Mouse (Mus musculus): ENCODE data around the gene Ermap. TPM values are rescaled to one million over a fixed set of nuclear protein-coding genes. Genes with fewer than 3 reads are reported as not detected.

The Ermap gene
- polyA plus RNA-seq, 1 experiment from 2014 or later: 0.41 TPM

GRCm38 (mm10) chr4:119157186-119157585 lies 32.6 kb downstream of the Ermap start:
- no peaks in the 10 kb centered on the region for H3K36me3 ChIP-seq (ENCODE audit: control insufficient read depth, insufficient read depth, low read length)

DNA sequence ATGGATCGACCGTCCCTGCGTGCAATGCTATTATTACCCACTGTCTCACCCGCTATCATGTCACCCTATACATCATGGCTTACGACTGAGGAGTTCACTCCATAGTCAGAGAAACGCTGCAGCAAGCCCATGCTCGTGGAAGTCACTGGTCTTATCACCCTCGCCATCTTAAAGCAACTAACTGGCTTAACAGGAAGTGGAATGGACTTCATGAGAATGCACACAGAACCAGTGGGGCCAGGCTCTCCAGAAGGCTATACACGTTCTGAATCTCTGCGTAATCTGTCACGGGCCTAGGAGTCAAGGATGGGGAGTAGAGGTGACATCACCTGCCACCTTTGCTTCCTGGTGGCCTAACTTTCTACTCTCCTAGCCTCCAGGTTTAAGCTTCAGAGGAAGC lies 41.1 kb downstream of the Ermap start:
- H3K4me2 ChIP-seq (ENCODE audit: low read length): no peak overlapping the region
- H3K36me3 ChIP-seq (ENCODE audit: control insufficient read depth, insufficient read depth, low read length): no peaks in the 10 kb centered on the region
- H3K27ac ChIP-seq (ENCODE audit: low read depth, low read length): no peak overlapping the region
- WGBS: 90% methylated on average over 11 of the region's 11 CpGs
- H3K9me3 ChIP-seq (replicated peaks; ENCODE audit: control insufficient read depth, low read length): no peaks in the 10 kb centered on the region
- no peaks in the 10 kb centered on the region for H3K27me3 ChIP-seq (replicated peaks; ENCODE audit: control insufficient read depth, insufficient read depth, low read length)
- no peak overlapping the region for H3K9ac ChIP-seq (ENCODE audit: low read length)
- no peak for ATAC-seq
- H3K4me3 ChIP-seq (ENCODE audit: low read depth, low read length): no peak overlapping the region
- DNase-seq (ENCODE audit: low spot score): no peak
- no peaks in the 10 kb centered on the region for H3K4me1 ChIP-seq (ENCODE audit: control insufficient read depth, insufficient read depth, low read length)

More at GRCm38 (mm10) chr4:119157186-119157585, 32.6 kb downstream of the Ermap start:
- ATAC-seq: no peak
- H3K4me3 ChIP-seq (ENCODE audit: low read depth, low read length): no peak overlapping the region
- no peaks in the 10 kb centered on the region for H3K4me1 ChIP-seq (ENCODE audit: control insufficient read depth, insufficient read depth, low read length)
- H3K27me3 ChIP-seq (replicated peaks; ENCODE audit: control insufficient read depth, insufficient read depth, low read length): no peaks in the 10 kb centered on the region
- DNase-seq (ENCODE audit: low spot score): peak; percentile 42
- H3K9me3 ChIP-seq (replicated peaks; ENCODE audit: control insufficient read depth, low read length): no peaks in the 10 kb centered on the region
- H3K9ac ChIP-seq (ENCODE audit: low read length): no peak overlapping the region
- WGBS: 31% methylated on average over 2 of the region's 2 CpGs
- no peak overlapping the region for H3K27ac ChIP-seq (ENCODE audit: low read depth, low read length)
- H3K4me2 ChIP-seq (ENCODE audit: low read length): no peak overlapping the region

GRCm38 (mm10) chr4:119147347-119147746 lies 42.5 kb downstream of the Ermap start:
- Histone ChIP-seq H3K9me3 (replicated peaks; ENCODE audit: control insufficient read depth, low read length) (no peaks in the 10 kb centered on the region), H3K36me3 (ENCODE audit: control insufficient read depth, insufficient read depth, low read length) (no peaks in the 10 kb centered on the region), H3K4me1 (ENCODE audit: control insufficient read depth, insufficient read depth, low read length) (no peaks in the 10 kb centered on the region), H3K9ac (ENCODE audit: low read length) (no peak overlapping the region), H3K27ac (ENCODE audit: low read depth, low read length) (no peak overlapping the region), H3K4me3 (ENCODE audit: low read depth, low read length) (no peak overlapping the region), H3K27me3 (replicated peaks; ENCODE audit: control insufficient read depth, insufficient read depth, low read length) (no peaks in the 10 kb centered on the region), H3K4me2 (ENCODE audit: low read length) (no peak overlapping the region)
- no peak for DNase-seq (ENCODE audit: low spot score)
- ATAC-seq: no peak
- 91% methylated on average over 5 of the region's 5 CpGs for WGBS

GRCm38 (mm10) chr4:119146816-119147215 lies 43.0 kb downstream of the Ermap start:
- ATAC-seq (no peak), DNase-seq (ENCODE audit: low spot score) (no peak)
- Histone ChIP-seq H3K4me1 (ENCODE audit: control insufficient read depth, insufficient read depth, low read length) (no peaks in the 10 kb centered on the region), H3K27me3 (replicated peaks; ENCODE audit: control insufficient read depth, insufficient read depth, low read length) (no peaks in the 10 kb centered on the region), H3K4me2 (ENCODE audit: low read length) (no peak overlapping the region), H3K9me3 (replicated peaks; ENCODE audit: control insufficient read depth, low read length) (no peaks in the 10 kb centered on the region), H3K4me3 (ENCODE audit: low read depth, low read length) (no peak overlapping the region), H3K9ac (ENCODE audit: low read length) (no peak overlapping the region), H3K36me3 (ENCODE audit: control insufficient read depth, insufficient read depth, low read length) (no peaks in the 10 kb centered on the region), H3K27ac (ENCODE audit: low read depth, low read length) (no peak overlapping the region)
- WGBS: 82% methylated on average over 7 of the region's 7 CpGs

DNA sequence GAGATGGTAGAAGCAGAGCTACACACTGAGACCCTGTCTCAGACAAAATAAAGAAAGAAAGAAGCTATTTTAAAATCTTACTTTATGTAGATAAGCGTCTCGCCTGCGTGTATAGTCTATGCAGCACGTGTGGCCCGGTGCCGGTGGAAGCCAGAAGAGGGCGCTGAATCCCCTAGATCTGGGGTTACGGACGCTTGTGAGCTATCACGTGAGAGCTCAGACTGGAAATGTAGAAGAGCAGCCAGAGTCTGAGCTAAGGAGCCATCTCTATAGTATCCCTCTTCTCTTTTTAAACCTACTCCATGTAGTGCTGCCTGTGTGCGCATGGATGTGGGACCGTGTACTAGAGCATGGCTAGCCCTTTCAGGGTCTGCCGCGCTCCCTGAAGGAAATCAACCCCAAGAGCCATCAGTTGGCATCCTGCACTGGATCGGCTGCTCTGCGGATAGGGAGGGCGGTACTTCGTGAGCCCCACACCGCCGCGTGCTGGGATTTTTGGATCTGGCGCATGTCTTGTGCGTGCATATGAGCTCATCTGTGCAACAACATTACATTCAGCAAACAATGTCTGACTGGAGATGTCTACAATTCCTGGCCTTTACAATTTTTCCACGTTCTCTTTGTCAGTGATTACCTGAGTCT lies 47.5 kb downstream of the Ermap start:
- Histone ChIP-seq H3K4me1 (ENCODE audit: control insufficient read depth, insufficient read depth, low read length) (no peaks in the 10 kb centered on the region; the same call in 1 of the 2 replicates), H3K4me3 (ENCODE audit: low read depth, low read length) (peak overlapping the region; percentile 11), H3K4me2 (ENCODE audit: low read length) (peak overlapping the region; percentile 47), H3K9me3 (replicated peaks; ENCODE audit: control insufficient read depth, low read length) (no peaks in the 10 kb centered on the region), H3K36me3 (ENCODE audit: control insufficient read depth, insufficient read depth, low read length) (no peaks in the 10 kb centered on the region), H3K9ac (ENCODE audit: low read length) (peak overlapping the region; percentile 21; the same call in 1 of the 2 replicates), H3K27me3 (replicated peaks; ENCODE audit: control insufficient read depth, insufficient read depth, low read length) (no peaks in the 10 kb centered on the region), H3K27ac (ENCODE audit: low read depth, low read length) (no peak overlapping the region)
- peak; percentile 87 for DNase-seq (ENCODE audit: low spot score)
- 28% methylated on average over 24 of the region's 24 CpGs for WGBS
- peak; percentile 86 for ATAC-seq

GRCm38 (mm10) chr4:119141191-119141590 lies 48.6 kb downstream of the Ermap start:
- Histone ChIP-seq H3K9me3 (replicated peaks; ENCODE audit: control insufficient read depth, low read length) (no peaks in the 10 kb centered on the region), H3K27me3 (replicated peaks; ENCODE audit: control insufficient read depth, insufficient read depth, low read length) (no peaks in the 10 kb centered on the region), H3K4me2 (ENCODE audit: low read length) (no peak overlapping the region), H3K4me1 (ENCODE audit: control insufficient read depth, insufficient read depth, low read length) (no peaks in the 10 kb centered on the region; the same call in 1 of the 2 replicates), H3K36me3 (ENCODE audit: control insufficient read depth, insufficient read depth, low read length) (peaks cover 11% of the 10 kb centered on the region), H3K27ac (ENCODE audit: low read depth, low read length) (no peak overlapping the region), H3K9ac (ENCODE audit: low read length) (no peak overlapping the region), H3K4me3 (ENCODE audit: low read depth, low read length) (no peak overlapping the region)
- no peak for DNase-seq (ENCODE audit: low spot score)
- WGBS: 62% methylated on average over 10 of the region's 10 CpGs
- ATAC-seq: no peak

DNA sequence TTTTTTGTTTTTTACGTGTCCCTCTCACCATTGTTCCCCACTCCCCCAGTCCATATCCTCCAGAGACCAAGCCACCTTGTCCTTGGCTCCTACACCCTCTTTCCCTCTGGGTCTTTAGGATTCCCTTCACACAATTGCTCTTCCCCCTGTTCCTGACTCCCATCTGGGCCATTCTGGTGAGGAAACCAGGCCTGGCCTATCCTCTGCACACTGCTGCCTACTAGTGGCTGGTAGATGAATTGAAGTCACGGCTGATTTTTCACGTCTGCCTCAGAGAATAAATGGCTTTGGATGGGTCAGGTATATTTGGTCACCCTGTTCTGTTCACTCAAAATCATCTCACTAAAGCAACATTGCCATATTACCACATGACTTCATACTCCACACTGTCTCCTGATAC lies 49.7 kb downstream of the Ermap start:
- no peaks in the 10 kb centered on the region; the same call in 1 of the 2 replicates for H3K4me1 ChIP-seq (ENCODE audit: control insufficient read depth, insufficient read depth, low read length)
- H3K36me3 ChIP-seq (ENCODE audit: control insufficient read depth, insufficient read depth, low read length): peaks cover 21% of the 10 kb centered on the region
- ATAC-seq: no peak
- peak; percentile 40 for DNase-seq (ENCODE audit: low spot score)
- H3K9ac ChIP-seq (ENCODE audit: low read length): no peak overlapping the region
- no peaks in the 10 kb centered on the region for H3K9me3 ChIP-seq (replicated peaks; ENCODE audit: control insufficient read depth, low read length)
- H3K27ac ChIP-seq (ENCODE audit: low read depth, low read length): no peak overlapping the region
- no peak overlapping the region for H3K4me3 ChIP-seq (ENCODE audit: low read depth, low read length)
- H3K4me2 ChIP-seq (ENCODE audit: low read length): no peak overlapping the region
- WGBS: 50% methylated on average over 3 of the region's 3 CpGs
- no peaks in the 10 kb centered on the region for H3K27me3 ChIP-seq (replicated peaks; ENCODE audit: control insufficient read depth, insufficient read depth, low read length)

DNA sequence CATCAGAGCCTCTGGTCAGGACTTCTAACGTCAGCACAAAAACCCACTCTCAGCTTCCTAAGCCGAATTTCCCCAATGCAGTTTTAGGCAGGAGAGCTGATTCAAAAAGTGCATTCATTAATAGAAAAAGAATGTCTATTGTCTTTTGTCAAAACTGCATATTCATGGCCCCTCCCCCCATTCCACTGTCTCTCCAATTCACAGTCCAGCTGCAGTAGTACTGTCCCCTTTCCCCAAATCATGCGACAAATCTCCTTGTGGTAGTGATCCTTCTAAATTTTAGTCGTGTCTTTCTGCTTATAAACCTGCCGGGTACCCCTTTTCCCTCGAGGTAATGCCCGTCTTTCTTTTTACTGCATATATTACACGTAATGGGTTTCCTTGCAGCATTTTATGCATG lies 51.0 kb downstream of the Ermap start:
- H3K4me2 ChIP-seq (ENCODE audit: low read length): no peak overlapping the region; the same call in 1 of the 2 replicates
- H3K27me3 ChIP-seq (replicated peaks; ENCODE audit: control insufficient read depth, insufficient read depth, low read length): no peaks in the 10 kb centered on the region
- peaks cover 35% of the 10 kb centered on the region for H3K36me3 ChIP-seq (ENCODE audit: control insufficient read depth, insufficient read depth, low read length)
- no peak overlapping the region for H3K9ac ChIP-seq (ENCODE audit: low read length)
- no peaks in the 10 kb centered on the region for H3K9me3 ChIP-seq (replicated peaks; ENCODE audit: control insufficient read depth, low read length)
- ATAC-seq (no peak), DNase-seq (ENCODE audit: low spot score) (peak; percentile 12)
- 50% methylated on average over 8 of the region's 8 CpGs for WGBS
- 0 out of 2 replicates have a peak overlapping the region, but pooled peaks have one; percentile 13 for H3K4me3 ChIP-seq (ENCODE audit: low read depth, low read length)
- no peak overlapping the region for H3K27ac ChIP-seq (ENCODE audit: low read depth, low read length)
- H3K4me1 ChIP-seq (ENCODE audit: control insufficient read depth, insufficient read depth, low read length): no peaks in the 10 kb centered on the region; the same call in 1 of the 2 replicates

GRCm38 (mm10) chr4:119138171-119138570 lies 51.6 kb downstream of the Ermap start:
- Histone ChIP-seq H3K27me3 (replicated peaks; ENCODE audit: control insufficient read depth, insufficient read depth, low read length) (no peaks in the 10 kb centered on the region), H3K36me3 (ENCODE audit: control insufficient read depth, insufficient read depth, low read length) (peaks cover 41% of the 10 kb centered on the region), H3K9me3 (replicated peaks; ENCODE audit: control insufficient read depth, low read length) (no peaks in the 10 kb centered on the region), H3K4me2 (ENCODE audit: low read length) (peak overlapping the region; percentile 42), H3K4me1 (ENCODE audit: control insufficient read depth, insufficient read depth, low read length) (no peaks in the 10 kb centered on the region; the same call in 1 of the 2 replicates), H3K27ac (ENCODE audit: low read depth, low read length) (peak overlapping the region; percentile 39; the same call in 1 of the 2 replicates), H3K9ac (ENCODE audit: low read length) (peak overlapping the region; percentile 56; the same call in 1 of the 2 replicates), H3K4me3 (ENCODE audit: low read depth, low read length) (peak overlapping the region; percentile 13; the same call in 1 of the 2 replicates)
- DNase-seq (ENCODE audit: low spot score) (peak; percentile 83), ATAC-seq (peak; percentile 84)
- 5% methylated on average over 18 of the region's 18 CpGs for WGBS
